ENCODE assay signal across 12 mouse cellular contexts in the genomic region with DNA sequence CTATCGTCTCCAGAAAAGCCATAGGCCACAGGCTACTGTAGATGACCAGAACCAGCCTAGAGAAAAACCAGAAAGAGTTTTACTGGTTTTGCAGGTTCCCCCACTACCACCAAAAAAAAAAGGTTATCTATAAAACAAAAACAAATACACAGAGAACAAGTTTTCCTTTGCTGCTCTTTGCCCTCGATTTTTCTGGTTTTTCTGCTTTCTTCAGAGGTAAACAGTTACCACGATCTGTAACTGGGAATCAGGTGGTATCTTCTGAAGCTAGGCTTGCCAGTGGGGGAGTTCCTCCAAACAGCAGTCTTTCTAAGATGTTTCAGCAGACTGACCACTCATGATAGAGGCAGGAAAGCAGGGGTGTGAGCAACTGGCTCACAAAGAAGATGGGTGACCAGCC.
A peak's percentile ranks its signal among the peaks of the same experiment; 100 is the strongest.
DNase-seq lines count a peak whose midpoint lies in the region; ATAC-seq and TF ChIP-seq lines count a peak whose summit lies in the region.
"Had no signal": no experiment of that assay in that cellular context is flagged by ENCODE, and none has a peak within 500 bp of the region (broad histone marks: within the 10 kb centered on the region; RNA-seq: fewer than 3 reads in every experiment).

No protein-coding gene starts in this region.

- peaks cover 46% of the 10 kb centered on the region for H3K4me1 ChIP-seq in kidney, postnatal 0 days (replicated peaks; ENCODE audit: insufficient read depth, low read length)
- H3K4me1 ChIP-seq in embryonic facial prominence, embryonic 10.5 days: peaks cover 76% of the 10 kb centered on the region
- H3K4me1 ChIP-seq in hindbrain, embryonic 14.5 days (replicated peaks; ENCODE audit: control insufficient read depth, insufficient read depth, low read length): peaks cover 28% of the 10 kb centered on the region
- peaks cover 25% of the 10 kb centered on the region; the same call in 1 of the 2 replicates for H3K4me1 ChIP-seq in neural tube, embryonic 14.5 days (ENCODE audit: control insufficient read depth, insufficient read depth, low read length)
- peaks cover 11% of the 10 kb centered on the region; the same call in 1 of the 2 replicates for H3K4me1 ChIP-seq in lung, postnatal 0 days (ENCODE audit: insufficient read depth, low read depth, low read length)
- H3K4me1 ChIP-seq in liver, embryonic 12.5 days: peaks cover 77% of the 10 kb centered on the region

- TF ChIP-seq EP300 in lung, postnatal 0 days (IDR thresholded peaks at IDR 0.05): no peak

- no peak overlapping the region for H3K4me3 ChIP-seq in kidney, postnatal 0 days (replicated peaks; ENCODE audit: low read depth, low read length)
- no peak overlapping the region for H3K4me3 ChIP-seq in embryonic facial prominence, embryonic 10.5 days
- no peak overlapping the region for H3K4me3 ChIP-seq in hindbrain, embryonic 14.5 days (replicated peaks; ENCODE audit: low read length)
- H3K4me3 ChIP-seq in neural tube, embryonic 14.5 days (ENCODE audit: low read depth, low read length): no peak overlapping the region
- H3K4me3 ChIP-seq in lung, postnatal 0 days (ENCODE audit: low read depth, low read length): no peak overlapping the region
- H3K4me3 ChIP-seq in liver, embryonic 12.5 days: no peak overlapping the region
- H3K4me3 ChIP-seq: embryonic facial prominence, embryonic 13.5 days had no signal

- WGBS in kidney, postnatal 0 days: 55% methylated on average over 3 of the region's 3 CpGs
- WGBS in embryonic facial prominence, embryonic 10.5 days: 77% methylated on average over 3 of the region's 3 CpGs
- WGBS in hindbrain, embryonic 14.5 days: 76% methylated on average over 3 of the region's 3 CpGs
- WGBS in neural tube, embryonic 14.5 days: 70% methylated on average over 3 of the region's 3 CpGs
- WGBS in lung, postnatal 0 days: 45% methylated on average over 3 of the region's 3 CpGs
- WGBS in liver, embryonic 12.5 days (ENCODE audit: insufficient replicate concordance): 44% methylated on average over 3 of the region's 3 CpGs

- H3K4me2 ChIP-seq in kidney, postnatal 0 days (ENCODE audit: low read length): no peak overlapping the region
- H3K4me2 ChIP-seq in hindbrain, embryonic 14.5 days (replicated peaks): no peak overlapping the region
- H3K4me2 ChIP-seq in neural tube, embryonic 14.5 days (ENCODE audit: low read depth, low read length): no peak overlapping the region
- no peak overlapping the region for H3K4me2 ChIP-seq in lung, postnatal 0 days (replicated peaks; ENCODE audit: low read depth, low read length)
- no peak overlapping the region for H3K4me2 ChIP-seq in liver, embryonic 12.5 days
- H3K4me2 ChIP-seq: embryonic facial prominence, embryonic 13.5 days had no signal

- no peaks in the 10 kb centered on the region for H3K27me3 ChIP-seq in kidney, postnatal 0 days (ENCODE audit: insufficient read depth, low read length)
- H3K27me3 ChIP-seq in embryonic facial prominence, embryonic 10.5 days (replicated peaks; ENCODE audit: low read depth, poor library complexity, severe bottlenecking): no peaks in the 10 kb centered on the region
- H3K27me3 ChIP-seq in hindbrain, embryonic 14.5 days (ENCODE audit: control insufficient read depth, insufficient read depth, low read length): no peaks in the 10 kb centered on the region
- H3K27me3 ChIP-seq in neural tube, embryonic 14.5 days (ENCODE audit: control insufficient read depth, insufficient read depth, low read length): no peaks in the 10 kb centered on the region
- H3K27me3 ChIP-seq in lung, postnatal 0 days (replicated peaks; ENCODE audit: insufficient read depth, low read length): no peaks in the 10 kb centered on the region
- H3K27me3 ChIP-seq in liver, embryonic 12.5 days (replicated peaks): no peaks in the 10 kb centered on the region
- H3K27me3 ChIP-seq: embryonic facial prominence, embryonic 13.5 days had no signal

- no peaks in the 10 kb centered on the region for H3K9me3 ChIP-seq in kidney, postnatal 0 days (replicated peaks; ENCODE audit: low read length)
- H3K9me3 ChIP-seq in embryonic facial prominence, embryonic 10.5 days: no peaks in the 10 kb centered on the region
- H3K9me3 ChIP-seq in hindbrain, embryonic 14.5 days (ENCODE audit: control insufficient read depth, low read length): no peaks in the 10 kb centered on the region
- H3K9me3 ChIP-seq in neural tube, embryonic 14.5 days (ENCODE audit: control insufficient read depth, low read length): no peaks in the 10 kb centered on the region
- H3K9me3 ChIP-seq in lung, postnatal 0 days (ENCODE audit: low read length): no peaks in the 10 kb centered on the region
- no peaks in the 10 kb centered on the region for H3K9me3 ChIP-seq in liver, embryonic 12.5 days (replicated peaks)
- H3K9me3 ChIP-seq: embryonic facial prominence, embryonic 13.5 days had no signal

- H3K9ac ChIP-seq in kidney, postnatal 0 days (ENCODE audit: low read depth, low read length): 0 out of 2 replicates have a peak overlapping the region, but pooled peaks have one; percentile 35
- H3K9ac ChIP-seq in hindbrain, embryonic 14.5 days: no peak overlapping the region
- no peak overlapping the region for H3K9ac ChIP-seq in neural tube, embryonic 14.5 days (replicated peaks; ENCODE audit: low read depth, low read length)
- H3K9ac ChIP-seq in lung, postnatal 0 days (replicated peaks; ENCODE audit: low read depth): no peak overlapping the region
- H3K9ac ChIP-seq in liver, embryonic 12.5 days: no peak overlapping the region
- H3K9ac ChIP-seq: embryonic facial prominence, embryonic 13.5 days had no signal

- no peaks in the 10 kb centered on the region for H3K36me3 ChIP-seq in kidney, postnatal 0 days (ENCODE audit: insufficient read depth, low read length)
- H3K36me3 ChIP-seq in embryonic facial prominence, embryonic 10.5 days (replicated peaks): peaks cover 23% of the 10 kb centered on the region
- H3K36me3 ChIP-seq in hindbrain, embryonic 14.5 days (replicated peaks; ENCODE audit: control insufficient read depth, insufficient read depth): no peaks in the 10 kb centered on the region
- no peaks in the 10 kb centered on the region for H3K36me3 ChIP-seq in neural tube, embryonic 14.5 days (ENCODE audit: control insufficient read depth, insufficient read depth, low read length)
- no peaks in the 10 kb centered on the region for H3K36me3 ChIP-seq in lung, postnatal 0 days (ENCODE audit: insufficient read depth, low read length)
- no peaks in the 10 kb centered on the region for H3K36me3 ChIP-seq in liver, embryonic 12.5 days
- H3K36me3 ChIP-seq: embryonic facial prominence, embryonic 13.5 days had no signal

- TF ChIP-seq CTCF in kidney, postnatal 0 days (IDR thresholded peaks at IDR 0.05; ENCODE audit: low read depth): no peak
- TF ChIP-seq CTCF in lung, postnatal 0 days (IDR thresholded peaks at IDR 0.05): no peak

- 0 out of 2 replicates have a peak overlapping the region, but pooled peaks have one; percentile 15 for H3K27ac ChIP-seq in kidney, postnatal 0 days
- H3K27ac ChIP-seq in embryonic facial prominence, embryonic 10.5 days (replicated peaks): peak overlapping the region; percentile 80
- H3K27ac ChIP-seq in hindbrain, embryonic 14.5 days: 0 out of 2 replicates have a peak overlapping the region, but pooled peaks have one; percentile 64
- H3K27ac ChIP-seq in neural tube, embryonic 14.5 days (ENCODE audit: low read depth, low read length): peak overlapping the region; percentile 63; the same call in 1 of the 2 replicates
- no peak overlapping the region for H3K27ac ChIP-seq in lung, postnatal 0 days (ENCODE audit: low read length)
- H3K27ac ChIP-seq in liver, embryonic 12.5 days: no peak overlapping the region
- H3K27ac ChIP-seq: embryonic facial prominence, embryonic 13.5 days had no signal

- ATAC-seq in kidney, postnatal 0 days (replicated peaks; ENCODE audit: low FRiP score, low read depth): no peak
- no peak for ATAC-seq in hindbrain, embryonic 14.5 days (ENCODE audit: low FRiP score)
- no peak for ATAC-seq in neural tube, embryonic 14.5 days (ENCODE audit: low read depth)
- no peak for ATAC-seq in lung, postnatal 0 days
- ATAC-seq in liver, embryonic 12.5 days: no peak

- intact Hi-C loops in left cerebral cortex, postnatal 25 days (cut with DNase I): no loop called here

- no peak for DNase-seq in kidney, postnatal 0 days (ENCODE audit: low spot score)
- DNase-seq in kidney, adult 9 months: no peak
- DNase-seq in embryonic facial prominence, embryonic 10.5 days (ENCODE audit: low spot score): no peak
- DNase-seq in hindbrain, embryonic 14.5 days (ENCODE audit: low spot score): no peak
- no peak for DNase-seq in left cerebral cortex, postnatal 25 days (ENCODE audit: low spot score in 2 of 2)
- DNase-seq in lung, postnatal 0 days (ENCODE audit: low spot score): no peak
- DNase-seq: cerebellum, adult 9-10 months; kidney, postnatal 14 days; lung, postnatal 14 days had no signal

Comparison
In these comparisons a context has a peak if more than half of its experiments do, and no peak if none do; other contexts are left out.
1. H3K27ac ChIP-seq: peak in kidney, postnatal 0 days (single experiment), embryonic facial prominence, embryonic 10.5 days (single experiment), hindbrain, embryonic 14.5 days (single experiment) and neural tube, embryonic 14.5 days (single experiment); none in lung, postnatal 0 days (single experiment) and liver, embryonic 12.5 days (single experiment).